Mouse (Mus musculus) cerebellum, adult 2 months (tissue): Measurements from ENCODE around the gene Olfr1367.

Experiments
- CTCF ChIP-seq: fragments of 200-500 bp; IDR thresholded peaks from 2 replicates; pipeline ENCODE4 v1.5.1; 2011; ENCODE audit warnings: low read depth, mild to moderate bottlenecking, control low read depth, low read length, moderate library complexity, borderline replicate concordance; ENCODE audit not compliant: insufficient read depth
- POLR2A ChIP-seq: fragments of 200-500 bp; IDR thresholded peaks from 2 replicates; pipeline ENCODE4 v1.6.1; 2011; ENCODE audit warnings: low read length, control low read depth, borderline replicate concordance; ENCODE audit not compliant: insufficient read depth

GRCm38 (mm10) chr13:21320262-21320661 is 26.4 kb upstream of the Olfr1367 start:
- TF ChIP-seq CTCF (no peak), POLR2A (no peak)
